Mouse (Mus musculus) bone marrow, adult 2 months (tissue): ENCODE results near the gene Cox15. TPM values are rescaled to one million over a fixed set of nuclear protein-coding genes. Genes with fewer than 3 reads are reported as not detected.

ENCODE experiments used
- H3K27ac ChIP-seq: fragments of 200-500 bp; 2 replicates; pipeline ENCODE4 v1.5.1; 2012; ENCODE audit warnings: low read depth, mild to moderate bottlenecking, control low read depth, inconsistent platforms, low read length; ENCODE audit not compliant: control insufficient read depth, poor library complexity, insufficient read depth
- H3K4me1 ChIP-seq: fragments of 200-500 bp; 2 replicates; pipeline ENCODE4 v1.6.1; 2011; ENCODE audit warnings: low read length; ENCODE audit not compliant: control insufficient read depth, insufficient read depth
- H3K4me3 ChIP-seq: fragments of 200-500 bp; replicated peaks from 2 replicates; pipeline ENCODE3; 2011; ENCODE audit warnings: mild to moderate bottlenecking, low read depth, low read length, control low read depth; ENCODE audit not compliant: control insufficient read depth
- CTCF ChIP-seq: fragments of 200-500 bp; IDR thresholded peaks from 2 replicates; pipeline ENCODE4 v1.5.1; 2011; ENCODE audit warnings: low read length, control low read depth; ENCODE audit not compliant: control insufficient read depth, insufficient read depth
- POLR2A ChIP-seq: fragments of 200-500 bp; IDR thresholded peaks from 2 replicates; pipeline ENCODE4 v1.6.1; 2011; ENCODE audit warnings: low read depth, mild to moderate bottlenecking, control low read depth, low read length, borderline replicate concordance; ENCODE audit not compliant: control insufficient read depth
- WGBS: fragments of 180-500 bp; shearing (Covaris S2); methylation state at CpG from one replicate; pipeline ENCODE4 v1.1.7; 2018; 5-methylcytosine and 5-hydroxymethylcytosine counted together
- polyA plus RNA-seq: library from polyadenylated mRNA; stranded (reverse); fragments of >200 nt; gene quantifications from 2 replicates; pipeline ENCODE4 v1.2.4, GENCODE M21; 2011; ENCODE audit warnings: low replicate concordance; ENCODE audit not compliant: missing spikeins, insufficient read depth, insufficient read length

Gene Cox15
- polyA plus RNA-seq, 1 experiment, result 12.4 TPM

- Histone ChIP-seq H3K4me3 (no peak overlapping the region), H3K4me1 (peaks cover 3% of the 10 kb centered on the region; the same call in 1 of the 2 replicates), H3K27ac (peak overlapping the region; percentile 9; the same call in 1 of the 2 replicates)
- WGBS, result 69% methylated on average over 5 of the region's 5 CpGs
- TF ChIP-seq POLR2A (no peak), CTCF (no peak)
Measured at GRCm38 (mm10) chr19:43711971-43712370, 40.8 kb downstream of the Cox15 start.

- WGBS, result 11% methylated on average over 21 of the region's 22 CpGs
- Histone ChIP-seq H3K4me1 (peaks cover 3% of the 10 kb centered on the region; the same call in 1 of the 2 replicates), H3K27ac (peak overlapping the region; percentile 98), H3K4me3 (peak overlapping the region; percentile 63)
- no peak for TF ChIP-seq CTCF
- TF ChIP-seq POLR2A, result no peak
Measured at GRCm38 (mm10) chr19:43711159-43711916, 41.5 kb downstream of the Cox15 start.

- TF ChIP-seq POLR2A (no peak), CTCF (no peak)
- 89% methylated on average over 8 of the region's 8 CpGs for WGBS
- Histone ChIP-seq H3K27ac (peak overlapping the region; percentile 15; the same call in 1 of the 2 replicates), H3K4me3 (no peak overlapping the region), H3K4me1 (peaks cover 3% of the 10 kb centered on the region; the same call in 1 of the 2 replicates)
Measured at GRCm38 (mm10) chr19:43709317-43709716, 43.5 kb downstream of the Cox15 start.

GRCm38 (mm10) chr19:43708206-43708605 lies 44.6 kb downstream of the Cox15 start:
- H3K4me1 ChIP-seq, result peaks cover 3% of the 10 kb centered on the region; the same call in 1 of the 2 replicates
- no peak for TF ChIP-seq CTCF
- no peak for TF ChIP-seq POLR2A
- H3K4me3 ChIP-seq, result no peak overlapping the region
- 88% methylated on average over 7 of the region's 7 CpGs for WGBS
- no peak overlapping the region for H3K27ac ChIP-seq

- 91% methylated on average over 17 of the region's 17 CpGs for WGBS
- peaks cover 3% of the 10 kb centered on the region; the same call in 1 of the 2 replicates for H3K4me1 ChIP-seq
- TF ChIP-seq CTCF (no peak), POLR2A (no peak)
- H3K4me3 ChIP-seq, result no peak overlapping the region
- no peak overlapping the region for H3K27ac ChIP-seq
Measured at GRCm38 (mm10) chr19:43704787-43705497, 47.9 kb downstream of the Cox15 start.

- no peak overlapping the region for H3K4me3 ChIP-seq
- WGBS, result 88% methylated on average over 11 of the region's 11 CpGs
Measured at GRCm38 (mm10) chr19:43704211-43704610, 48.6 kb downstream of the Cox15 start.

GRCm38 (mm10) chr19:43699763-43700155 lies 53.0 kb downstream of the Cox15 start:
- no peak for TF ChIP-seq CTCF
- no peak for TF ChIP-seq POLR2A
- no peak overlapping the region for H3K27ac ChIP-seq
- H3K4me1 ChIP-seq, result peaks cover 3% of the 10 kb centered on the region
- WGBS, result 75% methylated on average over 6 of the region's 6 CpGs
- H3K4me3 ChIP-seq, result no peak overlapping the region

More at GRCm38 (mm10) chr19:43704211-43704610, 48.6 kb downstream of the Cox15 start:
- TF ChIP-seq CTCF (no peak), POLR2A (no peak)
- H3K4me1 ChIP-seq, result peaks cover 1% of the 10 kb centered on the region; the same call in 1 of the 2 replicates
- H3K27ac ChIP-seq, result no peak overlapping the region

- H3K27ac ChIP-seq, result no peak overlapping the region
- no peak for TF ChIP-seq POLR2A
- TF ChIP-seq CTCF, result no peak
- WGBS, result 71% methylated on average over 11 of the region's 11 CpGs
Measured at GRCm38 (mm10) chr19:43699021-43699762, 53.6 kb downstream of the Cox15 start.

More at GRCm38 (mm10) chr19:43699021-43699762, 53.6 kb downstream of the Cox15 start:
- Histone ChIP-seq H3K4me1 (peaks cover 3% of the 10 kb centered on the region), H3K4me3 (no peak overlapping the region)
